Mouse (Mus musculus): ENCODE measurements around the gene Ptpn14.

Gene Ptpn14

DNA sequence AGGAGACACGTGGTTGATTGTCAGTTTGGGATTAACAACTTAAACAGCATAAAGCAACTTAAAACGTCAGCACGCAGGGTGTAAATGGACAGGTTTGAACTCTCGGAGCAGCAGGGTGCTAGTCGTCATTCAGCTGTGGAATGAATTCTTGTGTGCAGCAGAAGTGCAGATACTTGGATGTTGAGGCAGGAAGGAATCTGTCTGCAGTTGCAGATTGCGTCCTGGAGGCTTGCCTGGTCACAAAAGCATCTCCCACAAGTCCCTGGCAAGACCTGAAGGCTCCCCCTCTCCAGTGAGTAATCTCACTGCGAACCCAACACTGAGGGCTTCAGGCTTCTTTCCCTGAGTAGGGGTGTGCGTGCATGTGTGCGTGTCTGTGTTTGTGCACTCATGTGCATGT, 39.8 kb downstream of the Ptpn14 start:
- no peak for DNase-seq (ENCODE audit: low spot score in 2 of 2)

DNA sequence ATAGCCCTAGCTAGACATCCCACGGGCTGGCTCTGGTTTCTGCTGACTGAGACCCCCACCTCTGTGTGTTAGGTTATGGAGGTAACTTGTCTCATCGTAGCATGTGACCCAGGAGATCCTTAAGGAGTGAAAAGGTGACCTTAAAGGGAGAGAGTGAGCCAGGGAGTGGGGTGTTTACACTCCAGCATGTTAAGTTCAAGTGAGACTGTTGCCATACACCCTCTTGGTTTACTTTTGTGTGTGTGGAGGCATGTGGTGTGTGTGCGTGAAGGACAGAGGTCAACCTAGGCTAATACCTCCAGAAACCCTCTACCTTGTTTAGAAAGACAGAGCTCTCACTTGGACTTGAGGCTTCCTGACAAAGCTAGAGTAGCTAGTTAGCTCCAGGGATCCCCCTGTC, 42.4 kb downstream of the Ptpn14 start:
- DNase-seq (ENCODE audit: low spot score in 2 of 2), result no peak

DNA sequence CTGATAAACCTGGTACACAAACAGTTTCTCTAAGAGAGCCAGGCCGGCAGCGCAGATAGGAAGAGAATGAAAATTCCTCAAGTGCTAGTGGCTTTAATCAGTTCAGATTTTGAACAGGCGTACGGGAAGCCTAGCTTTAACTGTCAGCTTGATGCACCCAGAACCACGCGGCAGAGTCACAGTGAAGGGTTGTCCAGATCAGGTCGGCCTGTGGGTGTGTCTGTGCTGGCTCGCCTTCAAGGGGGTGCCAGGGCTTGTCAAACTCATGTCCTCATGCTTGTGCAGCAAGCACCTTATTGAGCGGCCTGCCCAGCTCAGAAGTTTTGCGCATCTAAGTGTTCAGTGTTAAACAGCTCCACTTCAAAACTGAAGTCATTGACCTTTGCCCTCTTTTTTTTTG, 44.6 kb downstream of the Ptpn14 start:
- no peak for DNase-seq (ENCODE audit: low spot score in 2 of 2)

DNA sequence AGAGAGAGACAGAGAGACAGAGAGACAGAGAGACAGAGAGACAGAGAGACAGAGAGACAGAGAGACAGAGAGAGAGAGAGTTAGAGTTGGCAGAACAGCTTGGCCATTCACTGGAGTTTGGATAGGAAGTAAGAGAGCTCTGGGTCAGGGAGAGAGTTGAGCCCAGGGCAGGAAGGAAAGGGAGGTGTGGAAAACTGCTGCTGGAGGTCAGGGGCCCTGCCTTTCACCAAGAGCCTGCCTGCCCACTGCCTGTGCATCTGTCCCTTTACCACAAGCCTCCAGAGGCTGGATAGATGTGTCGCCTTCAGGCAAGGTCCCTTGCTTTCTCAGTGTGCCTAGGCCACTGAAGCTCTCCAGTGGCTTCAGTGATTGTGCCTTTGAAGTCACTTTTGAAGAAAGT, 46.7 kb downstream of the Ptpn14 start:
- DNase-seq (ENCODE audit: low spot score in 2 of 2), result no peak

DNA sequence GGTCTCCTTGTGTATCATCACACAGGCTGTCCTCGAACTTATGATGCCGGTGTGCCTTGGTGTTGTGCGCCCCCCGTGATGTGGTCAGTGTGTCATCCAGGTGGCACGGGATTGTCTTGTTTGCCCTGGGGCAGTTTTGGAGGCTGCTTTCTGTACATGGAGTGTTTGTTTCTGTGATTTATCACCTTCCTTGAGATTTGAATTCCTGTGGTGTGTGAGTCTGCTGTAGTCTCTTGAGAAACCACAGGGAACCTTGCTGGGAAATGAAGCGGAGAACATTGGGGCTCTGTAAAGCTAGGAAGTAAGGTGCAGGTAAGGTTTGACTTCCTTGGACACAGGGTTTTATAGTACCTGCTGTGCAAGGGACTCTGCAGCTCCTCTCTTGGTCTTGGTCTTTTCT, 49.1 kb downstream of the Ptpn14 start:
- DNase-seq (ENCODE audit: low spot score in 2 of 2), result no peak

DNA sequence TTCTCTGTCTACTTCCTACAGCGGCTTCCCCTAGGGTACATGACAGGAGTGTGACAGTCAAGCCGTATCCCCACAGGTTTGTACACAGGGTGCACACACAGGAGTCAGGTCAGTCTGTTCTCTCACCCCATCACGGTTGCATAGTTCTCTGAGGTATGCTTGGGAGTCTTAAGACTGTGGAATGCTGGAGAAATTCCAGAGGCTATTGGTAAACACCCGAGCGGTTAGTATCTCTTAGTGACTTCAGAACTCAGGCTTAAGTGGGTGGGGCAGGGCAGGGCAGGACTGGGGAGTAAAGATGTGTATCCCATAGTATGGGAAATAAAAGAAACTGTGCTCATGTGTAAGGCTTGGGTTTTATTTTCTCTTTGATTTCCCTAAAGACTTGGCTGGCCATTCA, 50.3 kb downstream of the Ptpn14 start:
- no peak for DNase-seq (ENCODE audit: low spot score in 2 of 2)

DNA sequence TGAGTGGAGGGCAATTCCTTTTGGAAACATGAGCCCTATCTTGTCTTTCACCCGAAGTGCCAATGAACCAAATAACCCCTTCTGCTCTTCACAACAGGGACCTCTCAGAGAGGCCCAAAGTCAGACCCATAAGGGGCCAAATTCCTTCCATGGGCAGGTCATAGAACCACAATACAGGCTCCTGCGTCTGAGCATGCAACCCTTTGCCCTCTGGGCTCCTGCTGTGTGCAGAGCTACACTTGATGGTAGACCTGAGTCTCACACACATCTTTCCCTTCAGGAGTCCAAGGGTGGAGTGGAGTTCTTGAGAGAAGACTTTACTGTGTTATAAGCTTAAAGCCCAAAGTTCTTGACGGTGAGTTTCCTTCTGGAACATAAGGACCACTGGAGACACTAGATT, 51.2 kb downstream of the Ptpn14 start:
- DNase-seq (ENCODE audit: low spot score in 2 of 2), result no peak

DNA sequence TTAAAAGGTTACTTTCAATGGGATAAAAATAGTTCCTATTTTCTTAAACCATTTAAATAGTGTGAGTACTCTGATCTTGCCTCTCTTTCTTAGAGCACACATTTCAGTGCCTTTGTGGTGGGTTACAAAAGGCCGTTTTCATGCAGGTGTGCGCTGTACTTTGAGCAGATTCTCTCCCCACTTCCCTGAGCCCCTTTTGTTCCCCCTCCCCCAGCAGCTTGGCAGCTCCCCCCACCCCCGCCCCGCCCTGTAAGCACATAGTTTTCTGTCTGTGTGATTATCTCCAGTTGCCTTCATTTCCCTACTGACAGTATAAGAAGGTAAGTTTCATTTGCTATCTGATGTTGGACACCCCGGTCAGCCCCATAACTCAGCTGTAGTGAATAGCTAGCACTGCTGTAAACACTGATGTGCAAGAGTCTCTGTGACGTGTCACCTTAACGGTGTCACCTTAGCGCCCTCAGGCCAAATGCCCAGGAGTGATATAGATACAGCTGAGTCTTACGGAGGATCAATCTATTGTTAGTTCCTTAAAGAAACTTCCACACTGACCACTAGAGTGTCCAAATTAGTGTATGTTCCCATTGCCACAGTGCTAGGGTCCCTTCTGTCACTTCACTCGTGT, 53.8 kb downstream of the Ptpn14 start:
- no peak for DNase-seq (ENCODE audit: low spot score in 2 of 2)

DNA sequence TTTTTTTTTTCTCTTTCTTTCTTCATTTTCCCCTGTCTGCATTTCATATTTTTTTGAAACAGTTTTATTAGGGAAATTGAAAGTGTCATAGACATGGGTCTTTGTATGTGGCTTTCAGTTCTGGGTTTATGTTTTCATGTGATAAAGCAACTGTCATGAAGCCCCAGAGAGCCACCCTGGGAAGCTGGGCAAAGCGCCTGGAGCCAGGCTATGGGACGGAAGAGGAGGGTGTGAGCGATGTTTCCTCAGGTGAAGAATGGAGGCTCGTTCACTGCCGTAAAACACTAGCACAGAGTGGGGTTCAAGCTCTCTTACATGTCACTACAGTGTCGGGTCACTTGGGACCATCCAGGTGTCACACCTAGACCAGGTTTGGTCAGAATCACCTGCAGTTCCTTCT, 54.6 kb downstream of the Ptpn14 start:
- DNase-seq (ENCODE audit: low spot score in 2 of 2), result no peak

DNA sequence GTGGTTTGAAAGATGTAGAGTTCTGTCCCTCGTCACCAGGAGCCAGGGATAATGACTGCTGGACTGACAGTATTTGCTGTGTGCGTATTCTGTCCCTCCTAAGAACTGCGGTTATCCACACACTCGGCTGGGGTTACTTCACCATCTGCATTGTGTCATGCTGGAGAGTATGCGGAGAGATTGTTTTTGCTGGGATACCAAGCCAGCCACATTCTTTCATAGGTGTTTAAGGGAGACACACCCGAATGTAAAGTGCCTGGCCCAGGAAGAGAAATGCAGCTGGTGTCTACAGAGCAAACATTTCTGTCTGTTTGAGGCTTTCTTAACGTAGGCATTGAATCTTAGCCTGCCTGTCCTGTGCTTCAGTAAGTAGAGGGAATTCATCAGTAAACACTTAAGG, 56.4 kb downstream of the Ptpn14 start:
- no peak for DNase-seq (ENCODE audit: low spot score in 2 of 2)

DNA sequence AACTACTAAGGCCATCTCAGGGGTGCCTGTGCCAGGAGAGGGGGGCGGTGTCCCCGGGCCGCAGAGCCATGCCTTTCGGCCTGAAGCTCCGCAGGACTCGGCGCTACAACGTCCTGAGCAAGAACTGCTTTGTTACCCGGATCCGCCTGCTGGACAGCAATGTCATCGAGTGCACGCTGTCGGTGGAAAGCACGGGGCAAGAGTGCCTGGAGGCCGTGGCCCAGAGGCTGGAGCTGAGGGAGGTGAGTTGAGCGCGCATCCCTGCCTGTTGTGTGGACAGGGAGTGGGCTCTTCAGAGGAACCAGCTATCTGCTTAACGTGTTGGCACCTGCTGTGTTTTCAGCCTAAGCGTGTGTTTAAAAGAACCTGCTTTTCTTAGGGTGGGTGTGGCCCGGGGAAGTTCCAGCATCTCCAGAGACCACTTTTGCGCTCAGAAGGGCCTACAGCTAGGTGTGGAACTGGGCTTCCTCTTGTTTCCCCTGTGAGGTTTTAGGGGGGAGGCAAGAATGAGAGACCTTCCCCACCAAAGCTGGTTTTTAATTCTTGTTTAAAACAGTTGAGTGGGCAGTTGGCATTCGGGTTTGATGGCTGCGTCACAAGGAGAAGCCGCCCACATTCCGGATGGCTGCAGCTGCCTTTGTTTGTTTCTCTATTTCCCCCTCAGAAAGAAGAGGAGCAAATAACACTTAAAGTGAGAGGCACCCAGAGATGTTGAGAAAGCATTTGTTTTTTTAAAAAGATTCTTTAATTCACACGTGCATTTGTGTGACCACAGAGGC, 58.8 kb downstream of the Ptpn14 start:
- DNase-seq (ENCODE audit: low spot score in 2 of 2), result no peak

DNA sequence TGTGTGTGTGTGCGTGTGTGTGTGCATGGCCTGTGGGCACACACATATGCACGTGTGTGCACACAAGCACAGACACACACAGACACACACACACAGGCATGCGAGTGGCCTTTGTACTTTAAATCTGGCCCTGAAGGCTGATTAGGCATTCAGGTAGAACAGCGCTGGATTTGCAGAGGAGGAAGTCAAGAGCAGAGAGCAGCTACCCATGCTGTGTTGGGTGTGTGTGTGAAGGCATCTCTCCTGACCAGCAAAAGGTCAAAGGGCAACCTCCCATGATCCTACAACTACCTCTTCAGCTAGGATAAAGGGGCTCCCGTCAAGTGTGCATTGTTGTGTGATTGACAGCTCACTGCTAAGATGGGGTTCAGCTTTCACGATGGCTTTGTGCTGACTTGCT, 61.5 kb downstream of the Ptpn14 start:
- DNase-seq (ENCODE audit: low spot score in 2 of 2), result no peak

DNA sequence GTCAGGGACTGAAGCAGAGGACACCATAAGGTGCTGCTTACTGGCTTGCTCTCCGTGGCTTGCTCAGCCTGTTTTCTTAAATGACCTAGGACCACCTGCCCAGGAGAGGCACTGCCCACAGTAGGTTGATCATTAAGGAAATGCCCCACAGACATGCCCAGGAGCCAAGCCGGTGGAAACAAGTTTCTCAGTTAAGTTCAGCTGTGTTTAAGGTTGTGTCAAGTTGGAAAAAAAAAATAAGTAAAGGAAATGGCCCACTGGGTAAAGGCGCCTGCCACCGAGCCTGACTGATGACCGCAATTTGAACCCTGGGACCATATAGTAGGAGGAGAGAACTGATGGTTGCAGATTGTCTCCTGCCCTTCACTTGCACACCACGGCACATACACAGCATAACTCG, 62.6 kb downstream of the Ptpn14 start:
- no peak for DNase-seq (ENCODE audit: low spot score in 2 of 2)

DNA sequence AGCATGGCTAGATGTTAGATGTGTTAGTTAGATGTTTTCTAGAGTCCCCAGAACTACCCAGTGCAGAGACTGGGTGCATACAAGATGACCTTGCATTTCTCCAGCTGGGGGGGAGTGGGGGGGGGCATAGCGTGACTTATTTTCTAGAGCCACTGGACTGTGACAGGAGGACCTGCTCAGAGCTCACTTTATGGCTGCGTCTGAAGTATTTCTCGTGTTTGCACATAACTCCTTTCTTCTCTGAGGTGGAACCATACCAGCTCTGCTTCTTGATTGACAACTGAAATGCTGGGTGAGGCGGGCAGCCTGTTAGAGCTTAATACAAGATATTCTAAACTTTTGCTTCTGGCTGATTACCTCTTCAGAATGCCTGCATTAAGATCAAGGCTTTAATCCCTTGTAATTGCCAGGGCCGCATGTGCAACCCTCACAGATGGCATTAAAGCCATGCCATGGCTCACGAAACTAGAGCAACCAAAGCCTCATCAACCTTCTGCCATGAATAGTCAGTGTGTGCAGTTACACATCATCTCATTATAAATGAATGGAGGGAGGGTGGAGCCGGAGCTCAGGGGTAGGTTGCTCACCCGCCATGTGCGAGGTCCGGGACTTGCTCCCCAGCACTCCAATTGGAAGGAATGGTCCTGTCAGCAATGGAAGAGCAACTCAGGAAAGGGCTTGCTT, 63.6 kb downstream of the Ptpn14 start:
- DNase-seq (ENCODE audit: low spot score in 2 of 2), result no peak

DNA sequence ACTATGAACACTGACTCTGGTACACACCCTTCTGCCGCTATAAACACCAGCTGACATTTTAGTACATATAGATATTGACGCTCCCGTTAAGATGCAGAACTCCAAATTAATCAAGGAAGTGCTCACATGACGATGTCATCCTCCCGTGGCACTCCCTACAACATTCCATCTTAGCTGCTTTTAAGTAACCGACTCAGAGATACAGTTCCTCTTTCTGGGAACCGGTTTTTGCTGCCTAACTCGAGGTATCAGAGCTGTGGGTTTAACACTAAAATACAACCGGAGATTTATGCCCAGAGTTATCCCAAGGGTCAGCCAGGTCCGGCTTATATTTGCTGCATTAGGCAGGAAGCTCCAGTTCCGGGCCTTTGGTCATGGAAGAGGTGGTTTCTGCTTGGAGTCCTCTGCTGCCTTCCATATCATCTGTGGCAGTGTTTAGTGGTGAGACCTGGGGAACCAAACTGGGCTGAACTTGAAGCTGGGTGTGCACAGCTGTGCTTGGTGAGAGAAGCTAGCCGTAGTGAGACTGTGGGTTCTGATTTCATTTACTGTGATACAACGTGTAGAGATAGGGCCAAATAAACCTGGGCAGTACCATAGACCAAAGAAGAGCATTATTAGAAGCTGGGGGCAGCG, 64.6 kb downstream of the Ptpn14 start:
- DNase-seq (ENCODE audit: low spot score in 2 of 2), result no peak

DNA sequence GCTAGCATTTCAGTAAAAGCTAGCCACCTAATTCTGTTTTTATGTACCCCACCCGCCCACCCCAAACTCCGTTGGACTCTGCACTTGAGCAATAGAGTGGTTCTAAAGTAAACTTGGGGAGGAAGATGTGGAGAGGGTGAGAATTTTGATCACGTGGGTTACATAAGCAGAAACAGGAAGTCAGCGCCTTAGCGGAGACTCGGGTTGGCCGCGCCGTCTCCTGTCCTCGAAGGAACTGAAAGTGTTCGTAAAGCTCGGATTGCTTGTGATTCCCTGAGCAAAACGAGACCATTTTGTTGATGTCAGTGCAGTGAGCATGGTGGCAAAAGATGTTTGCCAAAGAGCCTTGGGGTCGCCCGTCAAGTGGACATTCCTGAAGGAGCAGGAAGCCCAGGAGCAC, 70.9 kb downstream of the Ptpn14 start:
- no peak for DNase-seq (ENCODE audit: low spot score in 2 of 2)

DNA sequence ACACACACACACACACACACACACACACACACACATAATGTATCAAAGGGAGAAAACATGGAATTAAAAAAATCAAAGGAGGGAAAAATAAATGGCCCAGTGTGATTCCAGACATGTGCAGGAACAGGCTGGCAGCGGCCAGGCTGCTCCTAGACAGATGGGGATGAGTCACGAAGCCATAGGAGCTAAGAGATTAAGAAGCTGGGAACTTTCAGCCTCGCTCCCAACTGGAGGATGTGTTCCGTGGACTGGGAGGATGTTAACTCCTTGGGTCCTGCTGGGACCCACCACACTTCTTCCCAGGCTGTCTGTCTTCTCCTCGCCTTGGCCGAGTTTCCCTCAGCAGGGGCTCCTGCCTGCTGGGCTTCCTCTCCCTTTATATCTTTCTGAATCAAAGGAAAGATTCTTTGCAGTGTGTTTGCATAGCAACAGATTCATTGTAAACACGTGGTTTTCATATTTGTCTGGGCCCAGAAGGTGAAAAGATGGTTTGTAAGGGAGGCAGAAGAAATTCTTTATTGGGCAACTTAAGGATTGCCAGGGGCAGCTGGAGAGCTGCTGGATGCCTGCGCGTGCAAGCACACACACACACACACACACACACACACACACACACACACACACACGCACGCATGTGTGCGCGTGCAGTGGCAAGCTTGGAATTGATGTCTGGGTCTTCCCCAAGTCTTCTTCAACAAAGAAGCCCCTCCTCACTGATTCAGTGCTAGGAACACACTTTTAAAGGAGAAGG, 72.3 kb downstream of the Ptpn14 start:
- no peak for DNase-seq (ENCODE audit: low spot score in 2 of 2)

DNA sequence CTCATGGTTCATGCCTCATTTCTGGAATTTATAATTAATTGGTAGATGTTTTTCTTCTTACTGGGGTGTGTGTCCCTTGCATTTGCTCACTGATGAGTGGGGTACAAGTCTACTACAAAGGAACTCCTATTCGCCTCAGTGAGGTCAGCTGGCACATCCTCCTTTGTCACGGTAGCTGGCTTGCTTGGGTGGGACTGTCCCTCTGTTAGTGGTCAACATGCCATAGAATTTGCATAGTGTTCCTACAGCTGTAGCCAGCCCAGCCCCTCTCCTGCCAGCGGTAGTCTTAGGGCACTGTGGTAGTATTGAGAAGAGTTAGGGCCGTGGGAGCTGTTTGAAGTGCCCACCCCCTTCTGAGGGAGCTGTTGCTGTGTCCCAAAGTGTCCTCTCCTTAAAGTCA, 73.2 kb downstream of the Ptpn14 start:
- DNase-seq (ENCODE audit: low spot score in 2 of 2), result no peak

DNA sequence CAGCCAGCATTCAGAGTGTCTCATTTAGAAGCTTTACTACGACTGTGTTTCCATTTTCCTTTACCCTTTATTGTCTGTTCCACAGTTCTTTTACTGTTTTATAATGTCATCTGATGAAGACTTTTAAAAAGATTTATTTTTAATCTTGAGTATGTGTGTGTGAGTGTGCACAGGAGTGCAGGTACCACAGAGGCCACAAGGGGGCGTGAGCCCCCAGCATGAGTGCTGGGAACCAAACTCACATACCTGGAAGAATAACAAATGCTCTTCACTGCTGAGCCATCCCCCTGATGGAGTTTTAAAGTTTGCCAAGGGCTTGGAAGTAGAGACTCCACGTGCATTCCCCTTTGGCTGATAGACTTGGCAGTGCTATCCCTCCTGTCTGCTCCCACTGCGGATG, 74.5 kb downstream of the Ptpn14 start:
- no peak for DNase-seq (ENCODE audit: low spot score in 2 of 2)

DNA sequence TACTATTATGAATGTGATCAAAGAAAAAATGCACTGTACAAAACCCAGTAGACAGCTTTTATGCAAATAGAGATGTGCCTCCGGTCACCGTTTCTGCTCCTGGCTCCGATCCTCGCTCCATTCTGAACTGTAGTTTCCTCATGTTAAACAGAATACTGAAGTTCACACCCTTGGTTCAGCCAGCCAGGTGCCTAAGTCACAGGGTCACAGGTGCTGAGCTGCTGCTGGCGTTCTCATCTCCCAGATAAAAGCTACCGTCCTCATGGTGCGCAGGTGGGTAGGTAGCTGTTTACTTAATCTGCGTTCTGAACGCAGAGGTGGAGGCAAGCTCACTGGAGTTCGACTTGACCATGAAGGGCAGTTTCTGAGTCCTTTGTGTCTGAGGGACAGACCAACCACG, 75.7 kb downstream of the Ptpn14 start:
- no peak for DNase-seq (ENCODE audit: low spot score in 2 of 2)

DNA sequence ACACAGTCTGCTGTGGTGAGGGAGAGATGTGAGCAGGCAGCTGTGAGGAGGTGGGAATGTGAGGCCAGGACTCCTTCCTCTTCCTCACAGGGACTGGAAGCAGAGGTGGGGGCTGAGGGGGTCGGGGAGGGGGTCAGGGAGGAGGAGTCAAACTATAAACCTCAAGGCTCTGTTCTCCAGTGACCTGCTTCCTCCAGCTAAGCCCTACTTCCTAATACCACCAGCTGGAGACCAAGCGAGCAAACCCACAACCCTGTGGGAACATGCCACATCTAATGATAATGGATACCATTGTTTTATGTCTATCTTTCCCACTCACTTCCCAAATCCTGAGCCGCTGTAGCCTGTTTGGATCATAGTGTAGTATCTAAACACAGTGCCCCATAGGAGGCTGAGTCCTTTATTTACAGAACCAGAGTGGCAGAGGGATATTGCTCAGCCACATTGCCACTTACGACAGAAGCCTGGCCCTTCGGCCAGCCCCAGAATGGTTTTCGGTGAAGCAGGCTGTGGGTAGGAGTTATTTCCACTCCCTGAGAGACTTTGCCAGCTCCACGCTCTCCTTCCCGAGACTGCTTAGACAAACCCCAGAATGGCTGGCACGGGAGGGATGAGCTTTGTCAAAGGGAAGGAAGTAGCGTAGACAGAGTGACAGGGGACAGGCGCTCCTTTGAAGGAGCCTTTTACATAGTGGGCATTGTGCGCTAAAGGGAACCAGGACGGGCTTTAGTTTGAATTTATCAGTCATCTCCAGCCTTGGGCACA, 78.6 kb downstream of the Ptpn14 start:
- DNase-seq (ENCODE audit: low spot score in 2 of 2), result no peak
